Mouse (Mus musculus): ENCODE data around the gene Mapk8ip2. TPM values are rescaled to one million over a fixed set of nuclear protein-coding genes. Genes with fewer than 3 reads are reported as not detected.

The Mapk8ip2 gene
- polyA plus RNA-seq, 1 experiment from 2014 or later: not detected

- H3K27ac ChIP-seq (ENCODE audit: low read depth): peak within 1 kb of the TSS; percentile 55; the same call in 1 of the 2 replicates
- H3K4me2 ChIP-seq (ENCODE audit: low read depth, low read length): peak within 1 kb of the TSS; percentile 79
- no peaks in the 10 kb centered on the region for H3K36me3 ChIP-seq (replicated peaks; ENCODE audit: insufficient read depth, low read length)
- DNase-seq: no peak
- peak; percentile 11 for ATAC-seq
- no peak for TF ChIP-seq EP300 (IDR thresholded peaks at IDR 0.05; ENCODE audit: low read depth)
- no peak for TF ChIP-seq CTCF (IDR thresholded peaks at IDR 0.05; ENCODE audit: low read depth)
- H3K4me1 ChIP-seq (ENCODE audit: insufficient read depth): peaks cover 15% of the 10 kb centered on the region
- WGBS (ENCODE audit: insufficient replicate concordance): under 1% methylated on average over 32 of the region's 72 CpGs
- H3K4me3 ChIP-seq (ENCODE audit: low read depth, low read length): peak within 1 kb of the TSS; percentile 56
- H3K9ac ChIP-seq (replicated peaks): peak within 1 kb of the TSS; percentile 41
- no peaks in the 10 kb centered on the region for H3K9me3 ChIP-seq (ENCODE audit: low read length)
- peaks cover 52% of the 10 kb centered on the region for H3K27me3 ChIP-seq (ENCODE audit: insufficient read depth, low read length)
Measured at GRCm38 (mm10) chr15:89498961-89499688, 45.4 kb downstream of the Mapk8ip2 start, which contains the start of gene Shank3. Gene Shank3 (plus strand): TSS chr15:89499623.

DNA sequence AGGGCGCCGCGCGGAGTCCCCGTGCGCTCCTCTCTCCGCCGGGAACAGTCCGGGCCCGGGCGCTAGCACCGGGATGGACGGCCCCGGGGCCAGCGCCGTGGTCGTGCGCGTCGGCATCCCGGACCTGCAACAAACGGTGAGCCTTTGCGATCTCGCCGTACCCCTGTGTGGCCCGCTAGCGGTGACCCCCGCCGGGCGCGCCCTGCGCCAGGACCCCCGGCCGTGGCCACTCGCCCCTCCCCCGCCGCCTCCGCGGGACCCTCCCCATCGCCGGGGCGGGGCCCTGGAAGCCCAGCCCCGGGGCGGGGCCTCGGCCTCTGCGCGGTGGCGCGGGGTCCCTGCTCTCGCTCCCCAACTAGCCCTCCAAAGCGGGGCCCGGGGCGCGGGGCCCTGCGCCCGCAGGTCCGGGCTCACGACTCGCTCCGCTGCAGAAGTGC, 46.1 kb downstream of the Mapk8ip2 start:
- no peaks in the 10 kb centered on the region for H3K9me3 ChIP-seq (ENCODE audit: low read length)
- peaks cover 52% of the 10 kb centered on the region for H3K27me3 ChIP-seq (ENCODE audit: insufficient read depth, low read length)
- no peak overlapping the region for H3K27ac ChIP-seq (ENCODE audit: low read depth)
- peak overlapping the region; percentile 79 for H3K4me2 ChIP-seq (ENCODE audit: low read depth, low read length)
- H3K36me3 ChIP-seq (replicated peaks; ENCODE audit: insufficient read depth, low read length): no peaks in the 10 kb centered on the region
- 0% methylated on average over 28 of the region's 60 CpGs for WGBS (ENCODE audit: insufficient replicate concordance)
- ATAC-seq (peak; percentile 38), DNase-seq (no peak)
- TF ChIP-seq EP300 (IDR thresholded peaks at IDR 0.05; ENCODE audit: low read depth) (no peak), CTCF (IDR thresholded peaks at IDR 0.05; ENCODE audit: low read depth) (no peak)
- peaks cover 15% of the 10 kb centered on the region for H3K4me1 ChIP-seq (ENCODE audit: insufficient read depth)
- peak overlapping the region; percentile 56 for H3K4me3 ChIP-seq (ENCODE audit: low read depth, low read length)
- peak overlapping the region; percentile 41; the same call in 1 of the 2 replicates for H3K9ac ChIP-seq (replicated peaks)

DNA sequence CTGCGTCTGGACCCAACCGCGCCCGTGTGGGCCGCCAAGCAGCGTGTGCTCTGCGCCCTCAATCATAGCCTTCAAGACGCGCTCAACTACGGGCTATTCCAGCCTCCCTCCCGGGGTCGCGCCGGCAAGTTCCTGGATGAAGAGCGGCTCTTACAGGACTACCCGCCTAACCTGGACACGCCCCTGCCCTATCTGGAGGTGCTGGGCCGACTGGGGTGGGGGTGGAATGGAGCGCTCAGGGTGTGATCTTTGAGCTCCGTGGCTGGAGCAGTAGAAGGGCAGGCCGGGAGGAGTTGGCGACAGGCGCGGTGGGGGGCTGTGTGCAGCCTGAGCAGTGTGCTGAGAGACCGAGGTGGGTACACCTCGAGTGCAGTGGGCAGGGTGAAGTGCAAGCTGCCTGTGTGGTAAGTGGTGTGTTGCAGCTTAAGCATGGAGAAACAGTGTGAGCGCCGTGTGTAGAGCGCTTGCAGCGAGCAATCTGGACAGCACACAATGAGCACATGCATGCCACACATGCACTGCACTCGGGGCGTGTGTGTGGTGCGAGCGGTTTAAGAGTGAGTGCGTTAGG, 46.6 kb downstream of the Mapk8ip2 start:
- no peaks in the 10 kb centered on the region for H3K9me3 ChIP-seq (ENCODE audit: low read length)

GRCm38 (mm10) chr15:89501321-89501720, 47.6 kb downstream of the Mapk8ip2 start:
- no peaks in the 10 kb centered on the region for H3K9me3 ChIP-seq (ENCODE audit: low read length)
- H3K27ac ChIP-seq (ENCODE audit: low read depth): no peak overlapping the region
- no peak overlapping the region for H3K4me3 ChIP-seq (ENCODE audit: low read depth, low read length)
- no peak for ATAC-seq
- no peaks in the 10 kb centered on the region for H3K36me3 ChIP-seq (replicated peaks; ENCODE audit: insufficient read depth, low read length)
- no peak for DNase-seq
- WGBS (ENCODE audit: insufficient replicate concordance): 50% methylated on average over 3 of the region's 3 CpGs
- H3K9ac ChIP-seq (replicated peaks): no peak overlapping the region
- H3K4me2 ChIP-seq (ENCODE audit: low read depth, low read length): no peak overlapping the region
- H3K4me1 ChIP-seq (ENCODE audit: insufficient read depth): peaks cover 15% of the 10 kb centered on the region
- TF ChIP-seq EP300 (IDR thresholded peaks at IDR 0.05; ENCODE audit: low read depth) (no peak), CTCF (IDR thresholded peaks at IDR 0.05; ENCODE audit: low read depth) (no peak)
- H3K27me3 ChIP-seq (ENCODE audit: insufficient read depth, low read length): peaks cover 47% of the 10 kb centered on the region

More for the DNA sequence above, 46.6 kb downstream of the Mapk8ip2 start:
- peak; percentile 18 for ATAC-seq
- H3K4me1 ChIP-seq (ENCODE audit: insufficient read depth): peaks cover 15% of the 10 kb centered on the region
- peak overlapping the region; percentile 79 for H3K4me2 ChIP-seq (ENCODE audit: low read depth, low read length)
- DNase-seq: no peak
- TF ChIP-seq EP300 (IDR thresholded peaks at IDR 0.05; ENCODE audit: low read depth): no peak
- H3K27me3 ChIP-seq (ENCODE audit: insufficient read depth, low read length): peaks cover 52% of the 10 kb centered on the region
- H3K27ac ChIP-seq (ENCODE audit: low read depth): no peak overlapping the region
- 8% methylated on average over 35 of the region's 35 CpGs for WGBS (ENCODE audit: insufficient replicate concordance)
- H3K9ac ChIP-seq (replicated peaks): peak overlapping the region; percentile 41; the same call in 1 of the 2 replicates
- H3K36me3 ChIP-seq (replicated peaks; ENCODE audit: insufficient read depth, low read length): no peaks in the 10 kb centered on the region
- peak overlapping the region; percentile 56 for H3K4me3 ChIP-seq (ENCODE audit: low read depth, low read length)

DNA sequence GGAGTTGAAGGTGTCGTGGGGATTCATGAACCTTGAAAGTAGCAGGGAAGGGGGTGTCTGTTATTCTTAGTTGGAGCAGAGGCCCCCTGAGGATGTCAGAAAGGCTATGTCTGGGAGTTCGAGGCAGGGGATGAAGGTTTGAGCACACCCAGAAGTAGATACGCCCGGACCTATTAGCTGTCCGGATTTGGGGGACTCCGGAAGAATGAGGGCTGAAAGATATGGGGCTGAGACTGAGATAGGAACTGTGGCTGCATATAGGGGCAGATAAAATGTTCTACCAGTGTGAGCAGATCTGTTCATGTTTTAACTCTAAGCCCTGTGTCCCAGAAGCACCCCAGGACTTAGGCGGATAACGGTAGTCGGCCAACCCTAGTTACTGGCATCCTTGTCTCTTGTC, 51.1 kb downstream of the Mapk8ip2 start:
- no peak for ATAC-seq
- WGBS (ENCODE audit: insufficient replicate concordance): 79% methylated on average over 9 of the region's 9 CpGs
- peaks cover 6% of the 10 kb centered on the region; the same call in 1 of the 2 replicates for H3K4me1 ChIP-seq (ENCODE audit: insufficient read depth)
- no peak overlapping the region for H3K27ac ChIP-seq (ENCODE audit: low read depth)
- H3K4me3 ChIP-seq (ENCODE audit: low read depth, low read length): no peak overlapping the region
- no peaks in the 10 kb centered on the region for H3K9me3 ChIP-seq (ENCODE audit: low read length)
- H3K36me3 ChIP-seq (replicated peaks; ENCODE audit: insufficient read depth, low read length): no peaks in the 10 kb centered on the region
- peaks cover 15% of the 10 kb centered on the region for H3K27me3 ChIP-seq (ENCODE audit: insufficient read depth, low read length)
- H3K4me2 ChIP-seq (ENCODE audit: low read depth, low read length): no peak overlapping the region
- no peak for TF ChIP-seq EP300 (IDR thresholded peaks at IDR 0.05; ENCODE audit: low read depth)
- TF ChIP-seq CTCF (IDR thresholded peaks at IDR 0.05; ENCODE audit: low read depth): no peak
- no peak overlapping the region for H3K9ac ChIP-seq (replicated peaks)
- DNase-seq: no peak

DNA sequence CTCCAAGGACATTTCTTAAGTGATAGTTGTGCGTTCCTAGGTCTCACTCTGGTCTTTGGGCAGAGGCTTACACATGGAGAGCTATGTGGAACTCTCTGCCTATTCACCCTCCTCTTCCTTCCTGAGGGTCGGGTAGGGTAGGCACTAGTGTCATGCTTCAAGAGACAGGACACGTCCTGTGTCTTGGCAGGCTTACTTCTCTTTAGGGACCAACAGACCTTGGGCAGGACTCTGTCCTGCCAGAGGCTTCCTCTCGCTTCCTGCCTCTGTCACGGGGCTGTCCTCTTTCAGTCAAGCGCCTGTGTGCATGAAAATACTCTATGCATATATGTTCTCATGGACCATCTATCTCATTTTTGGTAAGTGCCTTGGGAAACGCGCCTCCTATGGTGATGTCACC, 54.0 kb downstream of the Mapk8ip2 start:
- Histone ChIP-seq H3K27me3 (ENCODE audit: insufficient read depth, low read length) (no peaks in the 10 kb centered on the region), H3K4me2 (ENCODE audit: low read depth, low read length) (no peak overlapping the region)
- 70% methylated on average over 8 of the region's 8 CpGs for WGBS (ENCODE audit: insufficient replicate concordance)

More for the DNA sequence above, 54.0 kb downstream of the Mapk8ip2 start:
- Histone ChIP-seq H3K9ac (replicated peaks) (no peak overlapping the region), H3K27ac (ENCODE audit: low read depth) (no peak overlapping the region), H3K9me3 (ENCODE audit: low read length) (no peaks in the 10 kb centered on the region), H3K4me1 (ENCODE audit: insufficient read depth) (no peaks in the 10 kb centered on the region), H3K36me3 (replicated peaks; ENCODE audit: insufficient read depth, low read length) (no peaks in the 10 kb centered on the region), H3K4me3 (ENCODE audit: low read depth, low read length) (no peak overlapping the region)
- ATAC-seq: no peak
- no peak for DNase-seq
- TF ChIP-seq EP300 (IDR thresholded peaks at IDR 0.05; ENCODE audit: low read depth) (no peak), CTCF (IDR thresholded peaks at IDR 0.05; ENCODE audit: low read depth) (no peak)
